Mouse (Mus musculus) stomach, embryonic 14.5 days (tissue): Measurements from ENCODE around the gene Mcrip1. TPM values are rescaled to one million over a fixed set of nuclear protein-coding genes. Genes with fewer than 3 reads are reported as not detected.

ENCODE experiments used
- ATAC-seq: fragments of 200-750 bp; cut with Nextera tagmentation; 2 replicates; pipeline ENCODE4 v1.8.0; 2017; ENCODE audit warnings: low read depth, moderate TSS enrichment; ENCODE audit not compliant: insufficient number of reproducible peaks, insufficient read depth, low FRiP score
- H3K27ac ChIP-seq: fragments of 300-500 bp; sonication (generic); 2 replicates; pipeline ENCODE4 v1.5.1; 2014; ENCODE audit warnings: mild to moderate bottlenecking, low read length, moderate library complexity, mixed read lengths
- H3K27me3 ChIP-seq: fragments of 300-500 bp; sonication (generic); 2 replicates; pipeline ENCODE4 v1.6.1; 2014; ENCODE audit warnings: low read length, control low read depth, mixed read lengths; ENCODE audit not compliant: control insufficient read depth, insufficient read depth
- H3K36me3 ChIP-seq: fragments of 300-500 bp; sonication (generic); 2 replicates; pipeline ENCODE4 v1.6.1; 2014; ENCODE audit warnings: mild to moderate bottlenecking, control low read depth, low read length, moderate library complexity, mixed read lengths; ENCODE audit not compliant: control insufficient read depth, insufficient read depth
- H3K4me1 ChIP-seq: fragments of 300-500 bp; sonication (generic); 2 replicates; pipeline ENCODE4 v1.6.1; 2014; ENCODE audit warnings: low read length, control low read depth, mixed read lengths; ENCODE audit not compliant: control insufficient read depth, insufficient read depth
- H3K4me2 ChIP-seq: fragments of 300-500 bp; sonication (generic); replicated peaks from 2 replicates; pipeline ENCODE4 v1.6.1; 2014; ENCODE audit warnings: low read depth, low read length, control low read depth
- H3K4me3 ChIP-seq: fragments of 300-500 bp; sonication (generic); 2 replicates; pipeline ENCODE4 v1.5.1; 2014; ENCODE audit warnings: low read depth, low read length, control low read depth
- H3K9ac ChIP-seq: fragments of 300-500 bp; sonication (generic); replicated peaks from 2 replicates; pipeline ENCODE4 v1.6.1; 2014; ENCODE audit warnings: low read depth, mild to moderate bottlenecking, control low read depth, low read length, moderate library complexity, mixed read lengths
- H3K9me3 ChIP-seq: fragments of 300-500 bp; sonication (generic); 2 replicates; pipeline ENCODE4 v1.6.1; 2016; ENCODE audit warnings: low read depth, low read length, control low read depth; ENCODE audit not compliant: control insufficient read depth
- WGBS: fragments of 180-500 bp; shearing (Covaris S2); extraction: QIAGEN DNeasy Blood & Tissue Kit; methylation state at CpG from one replicate; pipeline ENCODE4 v1.1.7; 2014; 5-methylcytosine and 5-hydroxymethylcytosine counted together
- polyA plus RNA-seq: library from polyadenylated mRNA; unstranded; fragments of >200 nt; fragmentation: Nextera tagmentation; extraction: Ambion mirVana; gene quantifications from 2 replicates; pipeline ENCODE4 v1.2.1, GENCODE M21; 2014

Gene Mcrip1
- polyA plus RNA-seq, 1 experiment from 2014 or later = 239 TPM

DNA sequence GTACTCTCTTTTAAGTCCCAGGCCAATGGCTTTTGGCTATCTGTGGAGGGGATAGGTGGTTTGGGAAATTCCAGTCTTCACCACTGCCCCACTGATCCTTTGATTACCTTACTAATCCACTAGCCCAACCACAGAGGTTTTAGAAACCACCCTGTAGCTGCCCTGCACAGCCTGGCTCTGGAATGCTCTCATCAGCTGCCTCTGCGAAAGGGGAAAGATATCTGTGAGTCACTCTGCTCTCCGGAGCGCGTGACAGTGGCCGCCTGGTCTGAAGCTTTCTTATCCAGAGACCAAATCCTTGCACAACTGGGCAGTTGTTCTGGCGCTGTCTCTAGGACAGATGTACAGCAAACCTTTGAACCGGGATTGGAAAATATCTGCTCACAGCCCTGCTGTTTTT is 5.3 kb upstream of the Mcrip1 start:
- WGBS = 72% methylated on average over 7 of the region's 7 CpGs
- ATAC-seq = no peak
- Histone ChIP-seq H3K4me1 (peaks cover 6% of the 10 kb centered on the region; the same call in 1 of the 2 replicates), H3K4me2 (no peak overlapping the region), H3K9ac (no peak overlapping the region), H3K27me3 (no peaks in the 10 kb centered on the region), H3K4me3 (no peak overlapping the region), H3K9me3 (no peaks in the 10 kb centered on the region), H3K27ac (no peak overlapping the region), H3K36me3 (peaks cover 7% of the 10 kb centered on the region; the same call in 1 of the 2 replicates)

GRCm38 (mm10) chr11:120552736-120553135 is 3.2 kb upstream of the Mcrip1 start:
- Histone ChIP-seq H3K4me3 (no peak overlapping the region), H3K27me3 (no peaks in the 10 kb centered on the region), H3K4me1 (peaks cover 17% of the 10 kb centered on the region), H3K27ac (no peak overlapping the region), H3K4me2 (no peak overlapping the region), H3K9ac (no peak overlapping the region), H3K9me3 (no peaks in the 10 kb centered on the region), H3K36me3 (no peaks in the 10 kb centered on the region)
- WGBS = 80% methylated on average over 5 of the region's 5 CpGs
- ATAC-seq = no peak

DNA sequence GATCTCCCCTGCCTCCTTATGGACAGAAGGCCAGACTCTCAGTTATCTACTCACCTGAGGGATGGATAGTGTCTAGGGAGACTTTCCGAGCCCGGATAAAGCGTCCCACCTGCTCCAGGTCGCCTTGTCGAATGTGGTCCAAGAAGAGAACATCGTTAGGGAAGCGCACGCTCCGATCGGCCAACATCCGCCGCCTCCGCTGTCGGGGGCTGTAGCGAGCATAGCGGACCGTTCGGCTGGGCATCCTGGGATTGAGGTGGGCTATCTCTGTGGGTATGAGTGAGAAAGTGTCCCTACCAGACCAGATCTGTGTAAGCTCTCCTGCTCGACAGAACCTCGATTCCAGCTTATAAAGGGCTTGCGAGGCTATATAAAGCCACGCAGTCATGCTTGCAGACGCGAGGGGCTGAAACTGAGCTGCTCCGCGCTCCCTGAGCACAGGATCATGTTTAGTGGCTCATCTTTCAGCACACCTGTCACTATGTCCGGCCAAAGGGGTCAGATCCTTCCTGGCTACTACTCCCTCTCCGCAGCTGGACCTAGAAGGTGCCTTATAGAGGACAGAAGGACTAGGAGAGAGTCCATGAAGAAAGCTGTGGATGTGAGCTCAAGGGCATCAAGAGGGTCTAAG is 1.4 kb upstream of the Mcrip1 start, which contains the start of gene Ppp1r27:
Ppp1r27 (minus strand) TSS at position 323 of the 631 bp plus-strand sequence.
- peak within 1 kb of the TSS; percentile 97; the same call in 1 of the 2 replicates for H3K27ac ChIP-seq
- no peak for ATAC-seq
- peaks cover 22% of the 10 kb centered on the region for H3K4me1 ChIP-seq
- H3K4me3 ChIP-seq = peak within 1 kb of the TSS; percentile 96
- H3K9me3 ChIP-seq = no peaks in the 10 kb centered on the region
- no peaks in the 10 kb centered on the region for H3K27me3 ChIP-seq
- no peaks in the 10 kb centered on the region; the same call in 1 of the 2 replicates for H3K36me3 ChIP-seq
- 94% methylated on average over 28 of the region's 28 CpGs for WGBS
- H3K9ac ChIP-seq = peak within 1 kb of the TSS; percentile 99
- peak within 1 kb of the TSS; percentile 95 for H3K4me2 ChIP-seq

DNA sequence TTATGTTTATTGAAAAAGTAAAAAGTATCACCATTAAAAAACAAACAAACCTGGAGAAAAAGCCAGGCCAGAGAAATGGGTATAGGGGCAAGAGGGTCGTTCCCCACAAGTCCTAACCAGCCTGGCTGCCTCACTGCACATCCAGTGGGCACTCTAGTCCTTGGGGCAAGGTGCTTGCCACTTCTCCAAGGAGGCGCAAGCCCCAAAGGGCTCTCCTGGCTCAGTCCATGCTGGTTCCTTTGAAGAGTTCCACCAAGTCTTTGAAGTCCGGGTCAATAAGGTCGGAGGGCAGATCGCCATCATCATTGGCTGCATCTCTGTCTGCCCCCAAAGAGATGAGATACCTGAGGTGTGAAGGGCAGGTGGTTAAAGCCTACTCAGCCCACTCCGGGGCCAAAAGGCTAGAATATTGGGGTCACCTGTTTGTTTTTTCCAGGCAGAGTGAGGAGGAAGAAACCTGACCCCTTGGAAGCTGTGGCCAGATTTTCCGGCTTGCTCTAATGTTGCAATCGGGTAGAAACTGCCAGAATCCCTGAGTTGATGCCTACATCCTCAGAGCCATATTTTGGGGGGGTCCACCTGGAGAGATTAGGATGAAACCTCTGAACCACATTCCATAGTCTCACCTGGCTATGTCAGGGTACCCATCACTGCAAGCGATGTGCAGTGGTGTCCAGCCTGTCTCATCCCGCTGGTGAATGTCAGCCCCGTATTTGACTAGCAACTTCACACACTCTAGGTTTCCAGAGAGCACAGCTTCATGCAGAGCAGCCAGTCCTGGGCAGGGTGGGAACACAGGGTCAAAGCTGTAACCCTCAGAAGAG is 671 bp upstream of the Mcrip1 start:
- peak overlapping the region; percentile 97; the same call in 1 of the 2 replicates for H3K27ac ChIP-seq
- WGBS = 65% methylated on average over 11 of the region's 11 CpGs
- H3K9me3 ChIP-seq = no peaks in the 10 kb centered on the region
- peak overlapping the region; percentile 96 for H3K4me3 ChIP-seq
- no peaks in the 10 kb centered on the region for H3K27me3 ChIP-seq
- 0 out of 2 replicates have a peak, but pooled peaks have one; percentile 24 for ATAC-seq
- peak overlapping the region; percentile 95 for H3K4me2 ChIP-seq
- peak overlapping the region; percentile 99 for H3K9ac ChIP-seq
- no peaks in the 10 kb centered on the region; the same call in 1 of the 2 replicates for H3K36me3 ChIP-seq
- H3K4me1 ChIP-seq = peaks cover 22% of the 10 kb centered on the region

DNA sequence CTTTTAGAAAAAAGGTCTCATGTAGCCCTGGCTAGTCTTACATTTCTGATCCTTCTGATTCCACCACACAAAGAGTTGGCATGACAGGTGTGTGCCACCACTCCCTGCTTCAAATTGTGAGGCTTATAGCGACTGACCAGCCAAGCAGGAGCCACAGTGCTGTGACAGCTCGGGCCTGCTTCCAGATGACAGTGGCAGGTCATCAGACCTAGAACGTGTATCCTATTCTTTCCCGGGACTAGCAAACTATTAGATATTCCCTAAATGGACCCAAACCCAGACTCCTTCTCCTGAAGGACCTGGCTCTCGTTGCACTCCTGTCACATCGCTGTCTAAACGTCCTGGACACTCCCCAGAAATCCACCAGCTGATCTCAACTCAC is 750 bp downstream of the Mcrip1 start:
- Histone ChIP-seq H3K9ac (peak overlapping the region; percentile 99), H3K36me3 (peaks cover 8% of the 10 kb centered on the region), H3K4me3 (peak overlapping the region; percentile 96), H3K27me3 (no peaks in the 10 kb centered on the region), H3K4me1 (peaks cover 22% of the 10 kb centered on the region), H3K27ac (peak overlapping the region; percentile 97), H3K4me2 (peak overlapping the region; percentile 95), H3K9me3 (no peaks in the 10 kb centered on the region)
- 15% methylated on average over 7 of the region's 7 CpGs for WGBS
- peak; percentile 4; the same call in 1 of the 2 replicates for ATAC-seq

DNA sequence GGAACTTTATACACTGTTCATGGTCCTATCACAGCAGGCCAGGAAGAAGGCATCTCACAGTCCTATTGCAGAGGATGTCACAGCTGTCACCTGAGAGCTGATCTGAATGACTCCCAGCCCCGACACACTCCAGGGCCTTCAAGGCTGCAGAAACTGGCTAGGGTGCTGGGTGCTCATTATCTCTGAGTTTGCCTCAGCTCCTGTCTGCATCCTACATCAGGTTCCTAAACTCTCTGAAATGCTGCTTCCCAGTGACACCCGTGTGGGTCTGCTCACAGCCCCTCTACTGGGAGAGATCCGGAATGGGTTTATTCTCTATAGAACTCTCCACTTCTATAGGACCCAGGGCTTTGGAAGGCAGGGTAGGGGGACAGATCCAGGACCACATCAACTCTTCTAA is 1.3 kb downstream of the Mcrip1 start:
- 81% methylated on average over 3 of the region's 3 CpGs for WGBS
- Histone ChIP-seq H3K27ac (no peak overlapping the region), H3K4me3 (peak overlapping the region; percentile 96)

DNA sequence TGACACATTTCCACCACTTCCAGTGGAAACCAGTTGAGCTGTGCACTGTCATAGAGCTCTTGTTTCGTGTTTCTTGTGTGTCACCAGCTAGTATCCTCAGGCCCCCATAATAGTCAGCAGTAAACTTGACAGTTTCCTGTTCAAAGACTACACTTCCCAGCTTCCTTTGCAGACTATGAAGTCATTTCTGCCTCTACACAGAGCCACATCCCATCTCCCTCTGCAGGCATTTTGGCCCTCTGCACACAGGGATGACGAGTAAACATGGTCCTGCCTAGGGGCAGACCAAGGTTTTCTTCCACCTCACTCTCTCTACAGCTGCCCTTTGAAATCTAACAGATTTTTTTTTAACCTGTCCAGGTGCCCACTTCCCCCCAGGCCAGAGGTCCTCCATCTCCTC is 2.1 kb downstream of the Mcrip1 start:
- no peaks in the 10 kb centered on the region for H3K27me3 ChIP-seq
- no peak for ATAC-seq
- peaks cover 22% of the 10 kb centered on the region for H3K4me1 ChIP-seq
- H3K4me2 ChIP-seq = peak overlapping the region; percentile 95; the same call in 1 of the 2 replicates
- 58% methylated on average over 2 of the region's 2 CpGs for WGBS
- H3K36me3 ChIP-seq = peaks cover 18% of the 10 kb centered on the region
- no peaks in the 10 kb centered on the region for H3K9me3 ChIP-seq
- H3K27ac ChIP-seq = no peak overlapping the region
- H3K9ac ChIP-seq = no peak overlapping the region; the same call in 1 of the 2 replicates
- no peak overlapping the region for H3K4me3 ChIP-seq

More for the DNA sequence above, 1.3 kb downstream of the Mcrip1 start:
- peaks cover 11% of the 10 kb centered on the region for H3K36me3 ChIP-seq
- no peak for ATAC-seq
- no peaks in the 10 kb centered on the region for H3K9me3 ChIP-seq
- H3K9ac ChIP-seq = peak overlapping the region; percentile 99
- no peaks in the 10 kb centered on the region for H3K27me3 ChIP-seq
- H3K4me1 ChIP-seq = peaks cover 22% of the 10 kb centered on the region
- peak overlapping the region; percentile 95 for H3K4me2 ChIP-seq

GRCm38 (mm10) chr11:120545964-120546363 is 3.6 kb downstream of the Mcrip1 start:
- 97% methylated on average over 3 of the region's 3 CpGs for WGBS
- Histone ChIP-seq H3K4me2 (no peak overlapping the region), H3K9me3 (no peaks in the 10 kb centered on the region), H3K4me1 (peaks cover 22% of the 10 kb centered on the region), H3K4me3 (no peak overlapping the region), H3K27me3 (no peaks in the 10 kb centered on the region), H3K36me3 (peaks cover 25% of the 10 kb centered on the region), H3K27ac (no peak overlapping the region), H3K9ac (no peak overlapping the region)
- ATAC-seq = no peak
